Mouse (Mus musculus): ENCODE results near the gene Arhgdia. TPM values are rescaled to one million over a fixed set of nuclear protein-coding genes. Genes with fewer than 3 reads are reported as not detected.
"Not testable (repeated sequence)": the region's sequence is repeated elsewhere in the genome, so short reads cannot be mapped to it uniquely, and the experiment has no call there.

Arhgdia gene
- polyA plus RNA-seq, 1 experiment from 2014 or later = 559 TPM

- 96% methylated on average over 2 of the region's 2 CpGs for whole genome bisulfite sequencing
- H3K4me3 ChIP-seq (replicated peaks); H3K4me2 ChIP-seq (replicated peaks); H3K9ac ChIP-seq; H3K27me3 ChIP-seq (replicated peaks); ATAC-seq; H3K9me3 ChIP-seq; H3K27ac ChIP-seq: not testable (repeated sequence)
- Histone ChIP-seq H3K4me1 (replicated peaks) (peaks cover 25% of the 10 kb centered on the region), H3K36me3 (peaks cover 28% of the 10 kb centered on the region)
These were observed 1.5 kb upstream of the Arhgdia start for GRCm38 (mm10) chr11:120582982-120583293.

GRCm38 (mm10) chr11:120582268-120582981 is 1.0 kb upstream of the Arhgdia start:
- Histone ChIP-seq H3K4me2 (replicated peaks) (peak overlapping the region; percentile 93), H3K27ac (peak overlapping the region; percentile 75), H3K27me3 (replicated peaks) (no peaks in the 10 kb centered on the region), H3K36me3 (peaks cover 30% of the 10 kb centered on the region), H3K4me1 (replicated peaks) (peaks cover 28% of the 10 kb centered on the region), H3K9ac (peak overlapping the region; percentile 95), H3K9me3 (no peaks in the 10 kb centered on the region), H3K4me3 (replicated peaks) (peak overlapping the region; percentile 81)
- ATAC-seq = no peak
- WGBS = 74% methylated on average over 8 of the region's 8 CpGs

GRCm38 (mm10) chr11:120580871-120581331 is 523 bp downstream of the Arhgdia start:
- H3K9ac ChIP-seq = peak overlapping the region; percentile 95
- peak; percentile 64 for ATAC-seq
- H3K4me1 ChIP-seq (replicated peaks) = peaks cover 38% of the 10 kb centered on the region
- H3K27ac ChIP-seq = peak overlapping the region; percentile 75
- 2% methylated on average over 37 of the region's 44 CpGs for WGBS
- H3K4me3 ChIP-seq (replicated peaks) = peak overlapping the region; percentile 81
- no peaks in the 10 kb centered on the region for H3K27me3 ChIP-seq (replicated peaks)
- H3K9me3 ChIP-seq = no peaks in the 10 kb centered on the region
- peak overlapping the region; percentile 93 for H3K4me2 ChIP-seq (replicated peaks)
- H3K36me3 ChIP-seq = peaks cover 24% of the 10 kb centered on the region

- Histone ChIP-seq H3K27ac (peak overlapping the region; percentile 75), H3K9me3 (no peaks in the 10 kb centered on the region), H3K9ac (peak overlapping the region; percentile 95), H3K27me3 (replicated peaks) (no peaks in the 10 kb centered on the region), H3K36me3 (peaks cover 23% of the 10 kb centered on the region), H3K4me3 (replicated peaks) (peak overlapping the region; percentile 81), H3K4me2 (replicated peaks) (peak overlapping the region; percentile 93), H3K4me1 (replicated peaks) (peaks cover 38% of the 10 kb centered on the region)
- 0 out of 2 replicates have a peak, but pooled peaks have one; percentile 16 for ATAC-seq
- WGBS = 52% methylated on average over 7 of the region's 7 CpGs
These were observed 1.2 kb downstream of the Arhgdia start for GRCm38 (mm10) chr11:120580190-120580589.

- peak overlapping the region; percentile 93 for H3K4me2 ChIP-seq (replicated peaks)
- H3K4me1 ChIP-seq (replicated peaks) = peaks cover 39% of the 10 kb centered on the region
- H3K9me3 ChIP-seq = no peaks in the 10 kb centered on the region
- peak overlapping the region; percentile 75; the same call in 1 of the 2 replicates for H3K27ac ChIP-seq
- H3K9ac ChIP-seq = peak overlapping the region; percentile 95; the same call in 1 of the 2 replicates
- WGBS = 50% methylated on average over 15 of the region's 15 CpGs
- no peaks in the 10 kb centered on the region for H3K27me3 ChIP-seq (replicated peaks)
- ATAC-seq = no peak
- peak overlapping the region; percentile 81 for H3K4me3 ChIP-seq (replicated peaks)
- H3K36me3 ChIP-seq = peaks cover 23% of the 10 kb centered on the region
These were observed 1.9 kb downstream of the Arhgdia start for GRCm38 (mm10) chr11:120579316-120580107.

- Histone ChIP-seq H3K4me2 (replicated peaks) (no peak overlapping the region), H3K36me3 (peaks cover 19% of the 10 kb centered on the region), H3K27me3 (replicated peaks) (no peaks in the 10 kb centered on the region), H3K9me3 (no peaks in the 10 kb centered on the region), H3K4me1 (replicated peaks) (peaks cover 43% of the 10 kb centered on the region), H3K27ac (no peak overlapping the region; the same call in 1 of the 2 replicates), H3K9ac (no peak overlapping the region; the same call in 1 of the 2 replicates), H3K4me3 (replicated peaks) (no peak overlapping the region)
- ATAC-seq = no peak
- WGBS = 79% methylated on average over 11 of the region's 11 CpGs
These were observed 2.7 kb downstream of the Arhgdia start for GRCm38 (mm10) chr11:120578694-120579243.

GRCm38 (mm10) chr11:120578024-120578693 is 3.3 kb downstream of the Arhgdia start:
- Histone ChIP-seq H3K27me3 (replicated peaks) (no peaks in the 10 kb centered on the region), H3K4me2 (replicated peaks) (no peak overlapping the region), H3K9ac (peak overlapping the region; percentile 5; the same call in 1 of the 2 replicates), H3K36me3 (peaks cover 18% of the 10 kb centered on the region), H3K4me1 (replicated peaks) (peaks cover 43% of the 10 kb centered on the region), H3K9me3 (no peaks in the 10 kb centered on the region), H3K27ac (no peak overlapping the region; the same call in 1 of the 2 replicates), H3K4me3 (replicated peaks) (no peak overlapping the region)
- ATAC-seq = no peak
- 82% methylated on average over 10 of the region's 10 CpGs for WGBS

GRCm38 (mm10) chr11:120577211-120578023 is 4.0 kb downstream of the Arhgdia start:
- Histone ChIP-seq H3K4me1 (replicated peaks) (peaks cover 43% of the 10 kb centered on the region), H3K36me3 (peaks cover 18% of the 10 kb centered on the region), H3K9me3 (no peaks in the 10 kb centered on the region), H3K27ac (peak overlapping the region; percentile 82), H3K9ac (0 out of 2 replicates have a peak overlapping the region, but pooled peaks have one; percentile 14), H3K4me2 (replicated peaks) (peak overlapping the region; percentile 42), H3K4me3 (replicated peaks) (no peak overlapping the region), H3K27me3 (replicated peaks) (no peaks in the 10 kb centered on the region)
- 86% methylated on average over 7 of the region's 7 CpGs for WGBS
- no peak for ATAC-seq

- peak; percentile 4 for ATAC-seq
- H3K9ac ChIP-seq = 0 out of 2 replicates have a peak overlapping the region, but pooled peaks have one; percentile 14
These were observed 5.0 kb downstream of the Arhgdia start for GRCm38 (mm10) chr11:120576365-120576981.

GRCm38 (mm10) chr11:120575940-120576339 is 5.5 kb downstream of the Arhgdia start:
- Histone ChIP-seq H3K27ac (peak overlapping the region; percentile 68), H3K9ac (no peak overlapping the region), H3K27me3 (replicated peaks) (no peaks in the 10 kb centered on the region), H3K4me1 (replicated peaks) (peaks cover 52% of the 10 kb centered on the region), H3K4me3 (replicated peaks) (no peak overlapping the region), H3K4me2 (replicated peaks) (0 out of 2 replicates have a peak overlapping the region, but pooled peaks have one; percentile 12), H3K36me3 (peaks cover 22% of the 10 kb centered on the region), H3K9me3 (no peaks in the 10 kb centered on the region)
- ATAC-seq = no peak

More at GRCm38 (mm10) chr11:120576365-120576981, 5.0 kb downstream of the Arhgdia start:
- H3K4me3 ChIP-seq (replicated peaks) = no peak overlapping the region
- H3K27ac ChIP-seq = peak overlapping the region; percentile 82
- peaks cover 47% of the 10 kb centered on the region for H3K4me1 ChIP-seq (replicated peaks)
- H3K27me3 ChIP-seq (replicated peaks) = no peaks in the 10 kb centered on the region
- H3K36me3 ChIP-seq = peaks cover 18% of the 10 kb centered on the region
- no peaks in the 10 kb centered on the region for H3K9me3 ChIP-seq
- WGBS = 70% methylated on average over 3 of the region's 3 CpGs
- H3K4me2 ChIP-seq (replicated peaks) = peak overlapping the region; percentile 42

GRCm38 (mm10) chr11:120575046-120575445 is 6.4 kb downstream of the Arhgdia start:
- no peak overlapping the region for H3K27ac ChIP-seq
- no peak overlapping the region for H3K4me2 ChIP-seq (replicated peaks)
- no peaks in the 10 kb centered on the region for H3K9me3 ChIP-seq
- no peak overlapping the region; the same call in 1 of the 2 replicates for H3K9ac ChIP-seq
- no peaks in the 10 kb centered on the region for H3K27me3 ChIP-seq (replicated peaks)
- 74% methylated on average over 2 of the region's 2 CpGs for WGBS
- H3K36me3 ChIP-seq = peaks cover 30% of the 10 kb centered on the region
- H3K4me3 ChIP-seq (replicated peaks) = no peak overlapping the region
- no peak for ATAC-seq
- H3K4me1 ChIP-seq (replicated peaks) = peaks cover 53% of the 10 kb centered on the region

All from intestine, embryonic 15.5 days (tissue).